Mouse (Mus musculus) megakaryocyte, embryonic 14.5 days (primary cell): Measurements from ENCODE around the gene Olfr1411.

Experiments
- FLI1 ChIP-seq: IDR thresholded peaks from 2 replicates; pipeline ENCODE4 v1.6.1; 2012; ENCODE audit warnings: low read length, inconsistent platforms, mixed read lengths
- GATA1 ChIP-seq: IDR thresholded peaks from 3 replicates; pipeline ENCODE4 v1.6.1; 2012; ENCODE audit warnings: mixed read lengths, low read length, inconsistent platforms, borderline replicate concordance

GRCm38 (mm10) chr1:92571022-92571421 is 23.2 kb upstream of the Olfr1411 start, which contains the start of gene Olfr1413:
- TF ChIP-seq GATA1 (no peak), FLI1 (no peak)
